Mouse (Mus musculus): Measurements from ENCODE around the gene Aff3.

The Aff3 gene

DNA sequence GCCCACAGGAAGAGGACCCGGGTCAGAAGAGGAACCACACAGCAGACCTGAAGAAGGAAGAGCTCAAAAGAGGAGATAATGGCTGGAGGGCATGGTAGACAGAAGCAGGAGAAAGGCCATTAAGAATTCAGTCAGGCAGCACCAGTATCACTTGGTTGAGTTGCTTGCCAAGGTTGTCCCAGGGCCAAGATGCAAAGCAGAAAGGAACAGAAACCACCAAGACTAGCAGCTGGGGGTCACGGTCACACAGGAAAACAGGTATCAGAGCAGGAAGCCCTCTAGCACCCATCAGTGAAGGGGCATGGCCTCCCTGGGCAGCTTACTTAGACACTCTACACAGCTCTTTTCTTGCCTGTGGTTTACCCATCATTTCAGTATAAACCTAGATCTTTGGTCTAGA is 525.4 kb downstream of the Aff3 start:
- no peak for DNase-seq

DNA sequence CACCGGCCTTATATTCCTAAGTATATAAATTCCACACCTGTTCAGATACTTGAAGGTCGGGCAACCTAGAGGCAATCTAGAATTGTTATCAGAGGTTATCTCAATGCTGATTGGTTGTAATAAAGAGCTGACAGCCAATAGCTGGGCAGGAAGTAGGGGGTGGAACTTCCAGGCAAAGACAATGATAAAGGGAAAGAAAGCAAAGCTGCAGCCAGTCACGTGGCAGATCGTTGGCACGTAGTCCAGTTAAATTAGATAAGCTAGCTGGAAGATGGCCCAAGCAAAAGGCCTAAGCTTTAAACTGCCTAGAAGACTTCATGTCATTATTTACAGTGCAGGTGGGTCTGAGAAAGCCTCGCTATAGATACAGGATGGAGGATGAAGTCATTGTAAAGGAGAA is 531.8 kb downstream of the Aff3 start:
- no peak for DNase-seq

DNA sequence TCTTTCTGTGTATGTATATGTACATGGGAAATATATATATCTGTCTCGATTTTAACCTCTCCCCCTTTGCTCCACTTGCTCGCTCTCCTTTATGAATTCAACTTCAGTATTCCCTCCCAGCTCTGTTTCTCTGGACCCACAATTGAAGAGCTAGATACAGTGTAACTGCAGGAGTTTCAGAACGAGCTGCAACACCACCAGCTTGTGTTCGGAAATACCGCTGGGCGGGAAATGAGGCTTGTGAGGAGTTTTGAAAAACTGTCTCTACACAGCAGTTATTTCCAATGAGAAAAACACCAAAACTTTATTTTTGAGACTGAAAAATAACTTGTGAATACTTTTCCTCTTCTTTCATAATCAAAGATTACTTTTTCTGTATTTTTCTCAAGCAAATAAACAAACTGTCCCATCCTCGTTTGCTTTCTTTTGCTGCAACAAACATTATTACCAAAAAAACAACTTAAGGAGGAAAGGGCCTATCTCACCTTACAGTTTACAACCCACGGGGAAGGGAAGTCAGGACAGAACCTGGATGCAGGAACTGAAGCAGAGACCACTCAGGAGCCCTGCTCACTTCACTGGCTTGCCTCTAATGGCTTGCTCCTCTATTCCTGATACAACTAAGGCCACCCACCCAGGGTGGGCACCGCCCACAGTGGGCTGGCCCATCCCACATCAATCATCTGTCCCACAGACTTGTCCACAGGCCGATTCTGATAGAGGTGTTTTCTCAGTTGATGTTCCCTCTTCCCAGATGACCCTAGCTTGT is 533.9 kb downstream of the Aff3 start:
- no peak for DNase-seq

DNA sequence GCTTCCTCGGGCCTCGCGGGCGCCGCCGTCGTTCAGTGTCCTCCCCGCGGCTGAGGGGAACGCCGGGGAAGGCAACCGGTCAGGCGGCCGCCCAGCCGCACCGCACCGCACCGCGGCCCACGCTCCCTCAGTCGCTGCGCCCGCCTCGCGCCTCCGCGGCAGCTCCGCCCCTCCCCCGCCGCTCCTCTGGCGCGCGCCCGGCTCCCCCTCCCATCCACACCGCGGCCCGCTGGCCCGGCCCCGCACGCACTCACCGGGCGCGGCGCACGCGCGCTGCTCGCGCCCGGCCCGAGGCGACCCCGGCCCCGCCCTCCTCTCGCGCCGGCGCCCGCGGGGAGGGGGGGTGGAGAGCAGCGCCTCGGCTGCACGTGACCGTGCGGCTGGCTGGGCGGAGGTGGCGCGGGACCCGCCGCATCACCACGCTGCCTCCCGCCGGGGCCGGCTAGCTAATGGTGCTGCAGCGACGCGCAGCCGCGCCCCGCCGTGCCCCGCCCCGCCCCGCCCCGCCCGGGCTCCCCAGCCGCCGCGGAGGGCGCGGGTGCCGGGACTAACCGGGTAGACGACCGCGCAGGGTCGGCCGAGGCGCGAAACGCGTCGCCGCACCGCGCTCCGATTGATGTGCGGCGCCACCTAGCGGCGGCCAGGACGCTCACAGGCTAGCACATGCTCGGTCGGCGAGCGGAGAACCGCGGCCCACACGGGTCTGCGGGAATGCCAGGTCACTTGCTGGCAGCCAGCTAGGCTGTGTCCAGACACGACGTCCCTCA is 535.1 kb downstream of the Aff3 start, which contains the start of gene Rev1:
Rev1 (minus strand) TSS at position 301 of the 767 bp plus-strand sequence.
- DNase-seq = peak; percentile 91 to 94

DNA sequence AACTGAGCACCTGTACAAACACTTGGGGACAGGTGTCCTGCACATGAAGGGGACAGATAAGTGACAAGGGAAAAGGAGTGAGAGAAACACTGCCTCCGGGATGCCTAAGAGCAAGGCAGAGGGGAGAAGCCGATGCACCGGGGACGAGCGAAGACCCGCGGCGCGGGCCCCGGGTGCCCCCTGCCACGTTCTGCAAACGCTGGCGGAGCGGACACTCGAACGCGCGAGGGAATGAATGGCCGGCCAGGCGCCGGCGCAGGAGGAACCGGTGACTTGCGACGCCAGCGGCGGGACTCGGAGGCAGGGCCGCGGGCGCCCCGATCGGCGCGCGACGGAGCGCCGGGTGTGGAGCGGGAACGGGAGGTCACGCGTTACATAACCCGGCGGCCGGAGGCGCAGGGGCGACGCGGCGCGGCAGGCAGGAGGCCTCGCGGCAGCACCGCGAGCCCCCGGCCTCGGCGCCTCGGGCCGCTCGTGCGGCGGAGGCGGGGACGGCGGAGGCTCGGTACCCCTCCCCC is 535.8 kb downstream of the Aff3 start:
- DNase-seq = peak; percentile 52 to 56
